Mouse (Mus musculus): ENCODE measurements around the gene Prdx1. TPM values are rescaled to one million over a fixed set of nuclear protein-coding genes. Genes with fewer than 3 reads are reported as not detected.

Prdx1 gene
- polyA plus RNA-seq, 1 experiment = 27.8 TPM

DNA sequence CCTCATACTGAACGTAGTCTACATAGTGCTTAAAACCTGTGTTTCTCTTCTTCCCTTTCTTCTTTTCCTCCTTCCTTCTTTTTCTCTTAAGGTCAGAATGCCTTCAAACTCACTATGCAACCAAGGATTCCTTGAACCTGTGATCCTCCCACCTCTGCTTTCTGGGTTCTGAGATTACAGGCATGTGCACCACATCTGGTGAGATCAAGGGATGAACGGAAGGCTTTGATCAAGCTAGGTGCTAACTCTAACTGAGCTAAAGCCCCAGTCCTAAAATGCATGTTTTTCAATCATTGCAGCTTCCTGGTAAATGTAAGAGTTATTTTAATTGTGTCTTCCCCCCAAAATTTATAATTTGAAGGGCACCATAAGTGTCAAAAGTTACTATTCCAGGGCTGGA, 49.7 kb downstream of the Prdx1 start:
- Histone ChIP-seq H3K27me3 (ENCODE audit: control insufficient read depth, insufficient read depth, low read length) (no peaks in the 10 kb centered on the region), H3K27ac (ENCODE audit: insufficient read depth, low read length) (no peak overlapping the region), H3K4me3 (ENCODE audit: extremely low read depth, insufficient read depth, insufficient read length) (no peak overlapping the region), H3K4me1 (ENCODE audit: control insufficient read depth, insufficient read depth, insufficient read length) (no peaks in the 10 kb centered on the region), H3K36me3 (ENCODE audit: control insufficient read depth, insufficient read depth, low read length) (no peaks in the 10 kb centered on the region)
- DNase-seq (ENCODE audit: low read depth in 1 of 2, low spot score in 2 of 2) = no peak
- 75% methylated on average over 2 of the region's 2 CpGs for WGBS
- no peak for TF ChIP-seq POLR2A (IDR thresholded peaks at IDR 0.05; ENCODE audit: low read depth, low read length)
- TF ChIP-seq CTCF (IDR thresholded peaks at IDR 0.05; ENCODE audit: extremely low read depth, insufficient read depth, insufficient read length, insufficient replicate concordance) = no peak

DNA sequence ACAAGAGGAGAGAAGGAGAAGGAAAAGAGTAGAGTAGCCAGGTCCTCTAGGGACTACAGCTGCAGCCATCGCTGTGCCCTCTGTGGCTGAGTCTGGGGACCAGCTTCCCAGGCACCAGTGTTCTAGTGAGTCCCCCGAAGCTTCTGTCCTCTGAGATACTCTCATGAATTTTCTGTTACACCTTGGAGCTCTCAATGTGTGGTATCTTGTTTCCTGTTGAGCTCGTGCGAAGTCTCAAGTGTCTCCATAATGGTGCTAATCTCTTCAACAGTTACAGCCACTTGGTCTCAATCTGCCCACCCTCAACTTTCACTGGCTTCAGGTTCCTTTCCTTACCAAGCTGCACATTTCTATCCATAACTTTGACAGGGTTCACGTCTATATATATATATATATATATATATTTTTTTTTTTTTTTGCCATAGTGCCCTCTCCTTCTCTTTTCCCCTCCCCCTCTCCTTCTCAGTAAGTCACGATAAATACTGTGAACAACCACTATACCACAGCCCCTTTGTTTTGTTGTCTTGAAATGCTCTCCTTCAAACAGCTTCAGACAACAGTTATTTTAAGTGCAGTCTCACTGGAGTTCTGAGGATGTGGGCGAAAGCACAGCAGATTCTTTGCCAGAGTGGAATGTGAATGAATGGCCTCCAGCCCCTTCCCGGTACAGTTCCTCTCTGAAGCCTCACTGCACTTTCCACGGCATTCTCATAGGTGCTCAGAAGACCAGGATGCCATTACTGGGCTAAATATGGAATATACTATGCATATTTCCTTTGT, 53.8 kb downstream of the Prdx1 start:
- H3K4me1 ChIP-seq (ENCODE audit: control insufficient read depth, insufficient read depth, insufficient read length) = no peaks in the 10 kb centered on the region
- H3K27ac ChIP-seq (ENCODE audit: insufficient read depth, low read length) = no peak overlapping the region
- TF ChIP-seq CTCF (IDR thresholded peaks at IDR 0.05; ENCODE audit: extremely low read depth, insufficient read depth, insufficient read length, insufficient replicate concordance) (no peak), POLR2A (IDR thresholded peaks at IDR 0.05; ENCODE audit: low read depth, low read length) (no peak)
- H3K36me3 ChIP-seq (ENCODE audit: control insufficient read depth, insufficient read depth, low read length) = no peaks in the 10 kb centered on the region
- no peaks in the 10 kb centered on the region for H3K27me3 ChIP-seq (ENCODE audit: control insufficient read depth, insufficient read depth, low read length)
- DNase-seq (ENCODE audit: low read depth in 1 of 2, low spot score in 2 of 2) = no peak
- WGBS = 42% methylated on average over 9 of the region's 9 CpGs
- no peak overlapping the region for H3K4me3 ChIP-seq (ENCODE audit: extremely low read depth, insufficient read depth, insufficient read length)

DNA sequence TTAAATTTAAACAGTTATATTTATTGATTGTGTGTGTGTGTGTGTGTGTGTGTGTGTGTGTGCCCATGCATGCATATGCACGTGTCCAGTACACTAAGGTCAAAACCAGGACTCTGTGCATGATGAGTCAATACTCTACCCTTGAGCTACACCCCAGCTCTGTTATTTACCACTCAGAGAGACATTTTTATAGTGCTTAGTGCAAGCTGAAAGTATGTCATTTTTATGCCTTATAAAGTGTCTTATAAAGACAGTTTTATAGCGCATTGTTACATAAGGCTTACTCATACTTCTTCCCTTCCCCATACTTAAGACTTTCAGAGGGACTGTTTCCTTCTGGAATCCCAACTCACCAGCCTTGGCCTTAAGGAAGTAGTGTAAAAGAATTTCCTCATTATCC, 64.4 kb downstream of the Prdx1 start:
- H3K4me1 ChIP-seq (ENCODE audit: control insufficient read depth, insufficient read depth, insufficient read length) = no peaks in the 10 kb centered on the region
- TF ChIP-seq POLR2A (IDR thresholded peaks at IDR 0.05; ENCODE audit: low read depth, low read length) (no peak), CTCF (IDR thresholded peaks at IDR 0.05; ENCODE audit: extremely low read depth, insufficient read depth, insufficient read length, insufficient replicate concordance) (no peak)
- no peak overlapping the region for H3K4me3 ChIP-seq (ENCODE audit: extremely low read depth, insufficient read depth, insufficient read length)
- no peaks in the 10 kb centered on the region for H3K27me3 ChIP-seq (ENCODE audit: control insufficient read depth, insufficient read depth, low read length)
- no peak for DNase-seq (ENCODE audit: low read depth in 1 of 2, low spot score in 2 of 2)
- WGBS = 81% methylated on average over 2 of the region's 2 CpGs
- no peaks in the 10 kb centered on the region; the same call in 1 of the 2 replicates for H3K36me3 ChIP-seq (ENCODE audit: control insufficient read depth, insufficient read depth, low read length)
- H3K27ac ChIP-seq (ENCODE audit: insufficient read depth, low read length) = no peak overlapping the region

Other genes with a start within 250 kb of the Prdx1 start
- 35.6 and 53.6 TPM in 2 replicates for gene Mast2, start 221.4 kb upstream of the Prdx1 start, polyA plus RNA-seq (2012; rRNA removed)
- 0.97 and 1.1 TPM in 2 replicates for gene Ipp, start 178.0 kb upstream of the Prdx1 start, polyA plus RNA-seq (2012; rRNA removed)
- gene Tmem69, start 129.6 kb upstream of the Prdx1 start, polyA plus RNA-seq (2012; rRNA removed) = 2.3 and 2.7 TPM in 2 replicates
- 23.2 and 26.1 TPM in 2 replicates for gene Gpbp1l1, start 127.9 kb upstream of the Prdx1 start, polyA plus RNA-seq (2012; rRNA removed)
- 9.4 and 10.8 TPM in 2 replicates for gene Ccdc17, start 88.9 kb upstream of the Prdx1 start, polyA plus RNA-seq (2012; rRNA removed)
- 2.0 and 2.6 TPM in 2 replicates for gene Nasp, start 57.6 kb upstream of the Prdx1 start, polyA plus RNA-seq (2012; rRNA removed)
- 246 and 290 TPM in 2 replicates for gene Akr1a1, start 33.9 kb upstream of the Prdx1 start, polyA plus RNA-seq (2012; rRNA removed)
- 4.0 and 4.4 TPM in 2 replicates for gene Mmachc, start 22.9 kb downstream of the Prdx1 start, polyA plus RNA-seq (2012; rRNA removed)
- 15.9 and 20.3 TPM in 2 replicates for gene Ccdc163, start 23.0 kb downstream of the Prdx1 start, polyA plus RNA-seq (2012; rRNA removed)
- gene Tesk2, start 35.4 kb downstream of the Prdx1 start, polyA plus RNA-seq (2012; rRNA removed) = 3.1 and 3.6 TPM in 2 replicates
- gene Toe1, start 122.1 kb downstream of the Prdx1 start, polyA plus RNA-seq (2012; rRNA removed) = 18.7 and 23.3 TPM in 2 replicates
- 10.7 and 13.3 TPM in 2 replicates for gene Mutyh, start 122.2 kb downstream of the Prdx1 start, polyA plus RNA-seq (2012; rRNA removed)
- gene Hpdl, start 136.2 kb downstream of the Prdx1 start, polyA plus RNA-seq (2012; rRNA removed) = 0.22 and 0.27 TPM in 2 replicates
- gene Zswim5, start 191.8 kb downstream of the Prdx1 start, polyA plus RNA-seq (2012; rRNA removed) = 0.07 TPM in 2 replicates

Data from spleen, adult 2 months (tissue).